ENCODE assay signal across 17 mouse cellular contexts in genomic region chr9:71811404-71811803, GRCm38 (mm10). TPM values are rescaled to one million over a fixed set of nuclear protein-coding genes. Genes with fewer than 3 reads are reported as not detected.
DNase-seq lines count a peak whose midpoint lies in the region; ATAC-seq lines count a peak whose summit lies in the region.
"Had no signal": no experiment of that assay in that cellular context is flagged by ENCODE, and none has a peak within 500 bp of the region (broad histone marks: within the 10 kb centered on the region; RNA-seq: fewer than 3 reads in every experiment).

No protein-coding gene starts in this region.

- no peak overlapping the region for H3K4me2 ChIP-seq in hindbrain, embryonic 16.5 days (ENCODE audit: low read length)
- no peak overlapping the region for H3K4me2 ChIP-seq in kidney, embryonic 16.5 days (replicated peaks; ENCODE audit: low read depth, low read length)
- no peak overlapping the region for H3K4me2 ChIP-seq in embryonic facial prominence, embryonic 13.5 days
- H3K4me2 ChIP-seq in embryonic facial prominence, embryonic 14.5 days (ENCODE audit: low read depth, low read length), result no peak overlapping the region
- H3K4me2 ChIP-seq: heart, embryonic 12.5 days; hindbrain, embryonic 15.5 days had no signal

- no peak for ATAC-seq in hindbrain, embryonic 16.5 days
- ATAC-seq in kidney, embryonic 16.5 days (ENCODE audit: low FRiP score, low TSS enrichment), result peak; percentile 57
- ATAC-seq in embryonic facial prominence, embryonic 13.5 days (ENCODE audit: insufficient number of reproducible peaks, insufficient read depth, low FRiP score, low TSS enrichment, low read depth), result no peak
- no peak for ATAC-seq in embryonic facial prominence, embryonic 14.5 days (ENCODE audit: low read depth)
- ATAC-seq in monocyte, adult 5-6 weeks (replicated peaks; ENCODE audit: insufficient number of reproducible peaks, low FRiP score, low TSS enrichment, poor library complexity, severe bottlenecking), result no peak
- ATAC-seq: forebrain, embryonic 16.5 days; inflammation-experienced regulatory T-cells, adult 6 months had no signal

- H3K27ac ChIP-seq in hindbrain, embryonic 10.5 days, result 0 out of 2 replicates have a peak overlapping the region, but pooled peaks have one; percentile 13
- no peak overlapping the region for H3K27ac ChIP-seq in hindbrain, embryonic 16.5 days (ENCODE audit: low read depth, low read length)
- H3K27ac ChIP-seq in kidney, embryonic 16.5 days (ENCODE audit: low read length), result peak overlapping the region; percentile 11; the same call in 1 of the 2 replicates
- H3K27ac ChIP-seq in embryonic facial prominence, embryonic 13.5 days, result peak overlapping the region; percentile 55
- H3K27ac ChIP-seq in embryonic facial prominence, embryonic 14.5 days (replicated peaks; ENCODE audit: low read depth, low read length), result no peak overlapping the region
- H3K27ac ChIP-seq: hindbrain, embryonic 15.5 days had no signal

- H3K4me1 ChIP-seq in hindbrain, embryonic 10.5 days (replicated peaks), result peaks cover 32% of the 10 kb centered on the region
- H3K4me1 ChIP-seq in hindbrain, embryonic 16.5 days (ENCODE audit: control insufficient read depth, insufficient read depth, low read depth, low read length), result peaks cover 3% of the 10 kb centered on the region; the same call in 1 of the 2 replicates
- 0 out of 2 replicates have a peak, but pooled peaks cover 7% of the 10 kb centered on the region for H3K4me1 ChIP-seq in kidney, embryonic 16.5 days (ENCODE audit: insufficient read depth, low read length)
- H3K4me1 ChIP-seq in embryonic facial prominence, embryonic 13.5 days, result peaks cover 27% of the 10 kb centered on the region
- H3K4me1 ChIP-seq in embryonic facial prominence, embryonic 14.5 days (ENCODE audit: control insufficient read depth, insufficient read depth, low read length), result 0 out of 2 replicates have a peak, but pooled peaks cover 10% of the 10 kb centered on the region
- H3K4me1 ChIP-seq: hindbrain, embryonic 15.5 days had no signal

- H3K4me3 ChIP-seq in hindbrain, embryonic 10.5 days, result no peak overlapping the region
- no peak overlapping the region for H3K4me3 ChIP-seq in hindbrain, embryonic 16.5 days (ENCODE audit: low read length)
- no peak overlapping the region for H3K4me3 ChIP-seq in kidney, embryonic 16.5 days (ENCODE audit: low read length)
- no peak overlapping the region for H3K4me3 ChIP-seq in embryonic facial prominence, embryonic 13.5 days
- H3K4me3 ChIP-seq in embryonic facial prominence, embryonic 14.5 days (ENCODE audit: low read depth, low read length), result no peak overlapping the region
- H3K4me3 ChIP-seq: heart, embryonic 12.5 days; hindbrain, embryonic 15.5 days had no signal

- H3K36me3 ChIP-seq in hindbrain, embryonic 10.5 days, result no peaks in the 10 kb centered on the region
- H3K36me3 ChIP-seq in hindbrain, embryonic 16.5 days (ENCODE audit: control insufficient read depth, insufficient read depth, low read length), result no peaks in the 10 kb centered on the region
- no peaks in the 10 kb centered on the region for H3K36me3 ChIP-seq in kidney, embryonic 16.5 days (ENCODE audit: insufficient read depth, low read length)
- no peaks in the 10 kb centered on the region for H3K36me3 ChIP-seq in embryonic facial prominence, embryonic 13.5 days
- no peaks in the 10 kb centered on the region for H3K36me3 ChIP-seq in embryonic facial prominence, embryonic 14.5 days (ENCODE audit: control insufficient read depth, insufficient read depth, low read length)
- H3K36me3 ChIP-seq: heart, embryonic 12.5 days; hindbrain, embryonic 15.5 days had no signal

- no peak for DNase-seq in hindbrain, embryonic 10.5 days (ENCODE audit: low spot score)
- DNase-seq in kidney, adult 11 months, result no peak
- DNase-seq in embryonic facial prominence, embryonic 14.5 days (ENCODE audit: low spot score), result peak; percentile 28
- DNase-seq: adrenal gland, adult 2 months; adrenal gland, postnatal 25 days; cerebellum, adult 18-20 months; cerebellum, adult 9-11 months; gastrocnemius, postnatal 14 days had no signal

- WGBS in hindbrain, embryonic 10.5 days, result 80% methylated on average over 5 of the region's 5 CpGs
- WGBS in hindbrain, embryonic 16.5 days, result 77% methylated on average over 5 of the region's 5 CpGs
- 57% methylated on average over 5 of the region's 5 CpGs for WGBS in kidney, embryonic 16.5 days
- 61% methylated on average over 5 of the region's 5 CpGs for WGBS in embryonic facial prominence, embryonic 13.5 days
- WGBS in embryonic facial prominence, embryonic 14.5 days, result 55% methylated on average over 5 of the region's 5 CpGs

- no peaks in the 10 kb centered on the region for H3K9me3 ChIP-seq in hindbrain, embryonic 10.5 days
- no peaks in the 10 kb centered on the region for H3K9me3 ChIP-seq in hindbrain, embryonic 16.5 days (ENCODE audit: control insufficient read depth, low read length)
- no peaks in the 10 kb centered on the region for H3K9me3 ChIP-seq in kidney, embryonic 16.5 days (ENCODE audit: low read length)
- H3K9me3 ChIP-seq in embryonic facial prominence, embryonic 13.5 days, result no peaks in the 10 kb centered on the region
- H3K9me3 ChIP-seq in embryonic facial prominence, embryonic 14.5 days (ENCODE audit: control insufficient read depth, low read length), result no peaks in the 10 kb centered on the region
- H3K9me3 ChIP-seq: heart, embryonic 12.5 days; hindbrain, embryonic 15.5 days had no signal

- no peak overlapping the region for H3K9ac ChIP-seq in hindbrain, embryonic 16.5 days (ENCODE audit: low read depth, low read length)
- H3K9ac ChIP-seq in kidney, embryonic 16.5 days (replicated peaks; ENCODE audit: low read length), result no peak overlapping the region
- H3K9ac ChIP-seq in embryonic facial prominence, embryonic 13.5 days, result no peak overlapping the region
- H3K9ac ChIP-seq in embryonic facial prominence, embryonic 14.5 days (ENCODE audit: low read depth, low read length), result no peak overlapping the region
- H3K9ac ChIP-seq: heart, embryonic 12.5 days; hindbrain, embryonic 15.5 days had no signal

- peaks cover 8% of the 10 kb centered on the region; the same call in 1 of the 2 replicates for H3K27me3 ChIP-seq in hindbrain, embryonic 10.5 days (ENCODE audit: insufficient read depth, poor library complexity, severe bottlenecking)
- no peaks in the 10 kb centered on the region for H3K27me3 ChIP-seq in hindbrain, embryonic 16.5 days (replicated peaks; ENCODE audit: control insufficient read depth, insufficient read depth, low read length)
- no peaks in the 10 kb centered on the region for H3K27me3 ChIP-seq in kidney, embryonic 16.5 days (ENCODE audit: insufficient read depth, low read length)
- no peaks in the 10 kb centered on the region for H3K27me3 ChIP-seq in embryonic facial prominence, embryonic 13.5 days
- H3K27me3 ChIP-seq in embryonic facial prominence, embryonic 14.5 days (replicated peaks; ENCODE audit: control insufficient read depth, insufficient read depth, low read length), result no peaks in the 10 kb centered on the region
- H3K27me3 ChIP-seq: heart, embryonic 12.5 days; hindbrain, embryonic 15.5 days had no signal

RNA-seq across cellular contexts. Expression of gene Cgnl1, which starts 40.0 kb away (rescaled TPM):
- polyA plus RNA-seq in hindbrain, embryonic 10.5 days (2016; fragmentation: Nextera tagmentation; extraction: Ambion mirVana), result 5.7 and 6.7 TPM in 2 replicates
- 7.0 and 7.1 TPM in 2 replicates for polyA plus RNA-seq in hindbrain, embryonic 16.5 days (2015; fragmentation: Nextera tagmentation; extraction: Ambion mirVana)
- polyA plus RNA-seq in kidney, embryonic 16.5 days (2015; fragmentation: Nextera tagmentation; extraction: Ambion mirVana), result 30.9 and 33.2 TPM in 2 replicates
- polyA plus RNA-seq in embryonic facial prominence, embryonic 13.5 days (2015; fragmentation: Nextera tagmentation; extraction: Ambion mirVana), result 9.7 and 10.2 TPM in 2 replicates
- 11.7 and 12.6 TPM in 2 replicates for polyA plus RNA-seq in embryonic facial prominence, embryonic 14.5 days (2014; fragmentation: Nextera tagmentation; extraction: Ambion mirVana)
- 0.32 to 1.9 TPM in 2 of 3 replicates, not detected in the other for total RNA-seq in monocyte, adult 5-6 weeks (2017)
- total RNA-seq: granulocyte monocyte progenitor cell, adult 5-6 weeks had no signal
- polyA plus RNA-seq: inflammation-experienced regulatory T-cells, adult 6 months had no signal

Comparison
In these comparisons a context has a peak if more than half of its experiments do, and no peak if none do; other contexts are left out.
1. H3K27ac ChIP-seq: peak in hindbrain, embryonic 10.5 days (single experiment), kidney, embryonic 16.5 days (single experiment) and embryonic facial prominence, embryonic 13.5 days (single experiment); none in hindbrain, embryonic 16.5 days (single experiment) and embryonic facial prominence, embryonic 14.5 days (single experiment).